Mouse (Mus musculus) frontal cortex, adult 2 months (tissue): ENCODE data around the gene Rufy1. TPM values are rescaled to one million over a fixed set of nuclear protein-coding genes. Genes with fewer than 3 reads are reported as not detected.
A peak's percentile ranks its signal among the peaks of the same experiment; 100 is the strongest.

ENCODE experiments used
- DNase-seq, 2 experiments: peaks; one replicate each; pipeline ENCODE4 v3.0.0; 2022; ENCODE audit warnings: low spot score in 1 of 2; ENCODE audit errors: extremely low spot score in 1 of 2
- polyA plus RNA-seq: library from polyadenylated mRNA; depleted of rRNA; stranded (reverse); fragments of >200 nt; gene quantifications from 2 replicates; pipeline ENCODE4 v1.2.3, GENCODE M21; 2012

Gene Rufy1
- polyA plus RNA-seq, 1 experiment: 43.6 TPM

DNA sequence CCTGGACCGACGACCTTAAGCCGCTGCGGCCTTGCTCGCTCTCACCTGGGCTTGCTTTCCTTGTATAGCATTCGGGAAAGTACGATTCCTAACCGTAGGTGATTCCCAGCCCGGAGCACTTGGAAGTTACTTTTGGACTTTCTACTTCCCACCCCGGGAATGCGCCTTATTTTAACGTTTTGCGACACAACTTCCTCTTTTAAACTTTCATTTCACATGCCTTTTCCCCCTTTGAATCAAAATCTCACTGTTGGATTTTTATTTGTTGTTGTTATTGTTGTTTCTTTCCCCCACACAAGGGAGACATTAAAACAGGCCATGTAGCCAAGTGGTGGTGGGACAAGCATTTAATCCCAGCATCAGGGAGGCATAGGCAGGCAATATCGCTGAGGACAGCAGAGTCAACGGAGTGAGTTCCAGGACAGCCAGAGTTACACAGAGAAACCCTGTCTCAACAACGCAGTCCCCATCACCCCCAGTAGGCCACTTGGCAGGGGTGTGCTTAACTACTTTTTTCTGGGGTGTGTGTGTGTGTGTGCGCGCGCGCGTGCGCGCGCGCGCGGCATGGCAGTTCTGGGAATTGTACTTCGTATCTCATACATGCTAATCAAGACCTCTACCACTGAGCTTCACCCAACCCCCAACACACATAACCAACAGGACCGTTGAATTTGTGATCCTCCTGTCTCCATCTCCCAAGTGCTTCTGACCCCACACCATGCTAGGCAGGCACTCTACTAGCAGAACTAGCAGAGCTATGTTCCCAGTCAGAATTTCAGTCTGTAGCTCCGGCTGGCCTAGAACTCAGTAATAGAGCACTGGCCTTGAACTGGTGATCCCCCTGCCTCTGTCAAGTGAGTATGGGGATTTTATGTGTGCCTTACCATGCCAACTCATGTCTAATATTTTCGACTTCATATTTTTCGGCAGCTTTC lies 476 bp upstream of the Rufy1 start:
- DNase-seq: no peak

GRCm38 (mm10) chr11:50426056-50426455 lies 4.9 kb downstream of the Rufy1 start:
- DNase-seq: no peak

DNA sequence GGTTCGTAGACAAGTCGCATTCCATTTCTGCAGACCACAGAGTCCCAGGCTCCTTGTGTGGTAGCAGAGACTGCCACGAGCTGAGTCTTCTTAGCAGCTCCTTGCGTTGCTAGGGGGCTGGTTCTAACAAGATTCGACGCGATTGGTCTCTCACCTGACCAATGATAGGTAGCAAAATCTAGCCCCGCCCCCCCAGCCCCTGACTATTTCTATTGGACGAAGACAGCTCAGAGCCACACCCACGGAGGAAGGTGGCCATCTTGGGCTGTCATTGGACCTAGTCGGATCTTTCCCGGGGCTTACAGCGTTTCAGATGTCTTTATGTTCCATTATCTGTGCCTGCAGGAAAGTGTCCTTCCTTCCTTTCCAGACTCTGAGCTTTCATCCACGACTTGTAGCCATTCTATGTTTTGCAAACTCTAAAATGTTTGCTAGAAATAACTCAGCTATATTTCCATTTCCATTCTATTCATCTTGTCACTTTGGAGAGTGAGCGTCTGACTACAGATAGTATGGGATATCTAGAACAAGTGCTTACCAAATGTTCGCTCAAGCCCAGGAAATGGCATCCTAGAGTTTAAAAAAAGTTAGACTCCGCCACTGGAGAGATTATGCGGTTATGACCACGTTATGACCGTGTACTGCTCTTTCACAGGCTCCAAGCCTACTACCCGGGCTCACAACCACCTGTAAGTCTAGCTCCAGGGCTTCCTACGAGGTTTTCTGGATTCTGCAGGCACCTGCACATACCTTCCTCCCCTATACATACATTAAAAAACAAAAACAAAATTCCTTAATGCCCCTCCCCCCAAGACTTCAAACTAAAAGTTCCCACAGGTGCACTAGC lies 8.8 kb downstream of the Rufy1 start:
- peak; percentile 58 to 69 for DNase-seq

DNA sequence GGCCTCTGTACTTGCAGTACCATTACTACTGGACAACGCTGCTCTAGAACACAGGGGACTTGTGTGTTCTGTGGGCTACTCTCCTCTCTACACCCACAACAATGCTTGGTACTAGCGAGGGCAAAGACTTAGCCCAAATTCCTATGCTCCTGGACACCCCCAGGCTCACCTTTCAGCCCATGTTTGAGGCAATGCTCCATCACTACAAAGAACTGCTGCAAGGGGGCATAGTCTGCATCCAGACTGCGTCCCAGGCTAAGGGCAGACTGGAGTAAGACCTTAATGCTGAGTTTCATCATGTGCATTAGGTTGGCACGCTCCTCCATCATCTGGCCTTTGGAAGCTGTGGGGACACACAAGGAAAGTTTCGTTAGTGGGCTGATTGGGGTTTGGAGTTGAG lies 9.5 kb downstream of the Rufy1 start:
- no peak for DNase-seq

DNA sequence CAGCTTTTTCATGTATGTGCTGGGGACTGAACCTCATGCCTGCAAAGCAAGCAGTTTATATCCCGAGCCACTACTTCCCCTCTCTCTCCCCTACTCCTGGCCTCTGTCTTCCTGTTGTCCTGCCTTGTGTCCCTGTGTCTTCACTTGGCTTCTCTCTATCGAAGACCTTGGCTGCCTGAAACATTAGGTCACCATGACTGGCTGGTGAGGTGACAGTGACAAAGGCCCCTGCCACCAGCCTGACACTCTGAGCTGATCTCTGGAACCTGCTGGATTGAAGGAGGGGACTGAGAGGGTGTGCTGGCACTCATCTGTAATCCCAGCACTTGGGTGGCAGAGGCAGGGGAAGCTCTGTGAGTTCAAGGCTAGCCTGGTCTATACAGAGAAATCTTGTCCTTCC lies 13.1 kb downstream of the Rufy1 start:
- no peak for DNase-seq

- no peak for DNase-seq
Observed at GRCm38 (mm10) chr11:50415563-50416241, 15.2 kb downstream of the Rufy1 start.

GRCm38 (mm10) chr11:50407235-50407634 lies 23.7 kb downstream of the Rufy1 start:
- no peak for DNase-seq

- DNase-seq: no peak
Observed at GRCm38 (mm10) chr11:50403367-50404014, 27.4 kb downstream of the Rufy1 start.

- DNase-seq: no peak
Observed at GRCm38 (mm10) chr11:50402481-50402880, 28.4 kb downstream of the Rufy1 start.

DNA sequence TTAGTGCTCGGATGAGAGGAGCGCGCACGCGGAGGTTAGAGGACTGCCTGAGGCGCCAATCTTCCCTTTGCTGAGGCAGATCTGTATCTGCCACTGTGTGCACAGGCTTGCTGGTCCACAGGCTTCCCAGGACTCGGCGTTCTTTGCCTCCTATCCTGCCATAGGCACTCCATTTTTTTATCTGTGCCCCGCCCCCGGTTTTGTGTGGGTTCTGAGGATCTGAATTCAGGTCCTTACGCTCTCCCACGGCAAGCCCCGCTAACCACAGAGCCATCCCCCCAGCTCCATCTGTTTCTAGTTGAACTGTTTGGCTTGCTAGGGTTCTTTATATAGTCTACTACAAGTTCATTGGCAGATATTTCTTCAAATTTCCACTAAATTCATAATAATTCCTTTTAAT lies 32.1 kb downstream of the Rufy1 start:
- DNase-seq: no peak

DNA sequence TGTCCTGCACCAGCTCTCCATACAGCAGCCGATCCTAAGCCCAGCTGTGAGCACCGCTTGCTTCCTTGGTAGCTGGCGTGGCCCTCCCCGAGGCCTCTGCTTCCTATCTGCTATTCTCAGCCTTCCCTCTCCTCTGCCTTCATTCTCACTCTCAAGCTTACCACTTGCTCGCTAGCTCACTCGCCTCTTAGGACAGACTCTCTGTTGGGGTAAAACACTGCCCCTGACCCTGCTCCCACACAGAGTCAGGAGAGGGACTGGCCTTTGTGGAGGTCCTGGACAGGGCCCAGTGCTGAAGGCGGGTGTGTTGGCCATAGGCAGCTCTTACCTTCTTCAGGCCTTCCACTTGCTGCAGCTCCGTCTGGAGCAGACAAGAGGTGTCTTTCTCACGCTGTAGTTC lies 33.6 kb downstream of the Rufy1 start:
- DNase-seq: no peak

GRCm38 (mm10) chr11:50396766-50397307 lies 34.1 kb downstream of the Rufy1 start:
- DNase-seq: no peak

DNA sequence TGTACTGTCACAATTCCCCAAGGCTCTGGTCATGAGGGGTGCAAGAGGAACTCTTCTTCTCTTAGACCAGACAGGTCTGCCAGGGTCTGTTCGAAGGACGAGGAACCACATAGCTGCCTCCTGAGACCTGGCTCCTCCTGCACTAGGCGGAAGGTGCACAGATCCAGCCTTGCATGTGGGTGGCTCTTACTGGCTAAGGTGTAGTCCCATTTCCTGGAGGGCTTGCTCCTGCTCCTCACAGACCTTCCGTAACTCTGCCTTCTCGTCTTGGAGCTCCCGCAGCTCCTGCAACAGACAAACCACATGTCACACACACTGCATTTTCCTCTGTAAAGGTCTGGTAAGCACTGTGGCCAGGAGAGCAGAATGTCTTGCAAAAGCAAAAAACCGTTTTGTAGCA lies 36.2 kb downstream of the Rufy1 start:
- no peak for DNase-seq

GRCm38 (mm10) chr11:50393306-50393705 lies 37.6 kb downstream of the Rufy1 start:
- DNase-seq: no peak

DNA sequence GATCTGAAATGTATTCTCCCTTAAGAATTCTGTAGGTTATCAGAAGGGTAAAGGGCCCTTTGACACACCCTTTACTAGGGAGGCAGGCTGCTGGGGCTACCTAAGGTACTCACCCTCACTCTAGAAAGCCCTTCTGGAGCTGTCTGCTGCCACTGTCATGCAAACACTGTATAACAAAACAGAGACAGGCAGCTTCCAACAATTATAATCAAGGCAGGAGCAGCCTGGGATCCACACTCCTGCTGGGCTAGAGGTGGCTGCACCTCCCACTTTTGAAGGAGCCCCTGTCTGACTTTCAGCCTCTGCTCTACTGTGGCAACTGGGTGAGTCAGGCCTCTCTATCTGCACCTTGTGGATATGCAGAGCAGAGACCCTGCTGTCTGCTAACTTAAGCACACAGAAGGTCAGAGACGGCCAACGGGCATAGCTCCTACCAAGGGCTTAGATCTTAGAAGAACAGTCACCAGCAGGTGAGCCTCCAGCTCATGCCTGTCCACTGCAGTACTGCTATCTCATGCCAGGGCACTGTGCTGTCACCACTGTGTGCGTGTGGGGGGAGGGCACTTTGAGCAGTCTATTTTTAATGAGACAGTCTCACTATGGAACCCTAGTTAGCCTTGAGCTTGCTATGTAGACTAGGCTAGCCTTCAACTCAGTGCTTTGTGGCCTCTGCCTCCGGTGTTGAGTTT lies 39.5 kb downstream of the Rufy1 start:
- no peak for DNase-seq

DNA sequence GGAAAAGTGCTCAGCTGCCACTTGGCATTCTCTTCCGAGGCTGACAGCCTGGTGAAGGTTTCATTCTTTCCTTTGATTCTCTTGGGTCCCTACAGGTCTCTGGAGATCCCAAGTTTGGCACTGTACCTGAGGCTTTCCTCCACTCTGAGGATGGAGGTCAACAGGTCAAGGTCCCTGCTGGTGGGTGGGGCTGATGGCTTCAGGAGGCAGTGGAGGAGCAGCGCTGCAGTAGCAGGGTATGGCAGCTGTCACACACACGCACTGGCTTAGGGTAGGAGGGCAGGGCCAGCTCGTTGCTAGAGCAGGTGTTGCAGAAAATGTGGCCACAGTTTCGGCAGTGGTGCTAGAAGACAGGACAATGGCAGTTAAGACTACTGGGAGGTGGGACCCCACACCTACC lies 41.3 kb downstream of the Rufy1 start:
- no peak for DNase-seq

DNA sequence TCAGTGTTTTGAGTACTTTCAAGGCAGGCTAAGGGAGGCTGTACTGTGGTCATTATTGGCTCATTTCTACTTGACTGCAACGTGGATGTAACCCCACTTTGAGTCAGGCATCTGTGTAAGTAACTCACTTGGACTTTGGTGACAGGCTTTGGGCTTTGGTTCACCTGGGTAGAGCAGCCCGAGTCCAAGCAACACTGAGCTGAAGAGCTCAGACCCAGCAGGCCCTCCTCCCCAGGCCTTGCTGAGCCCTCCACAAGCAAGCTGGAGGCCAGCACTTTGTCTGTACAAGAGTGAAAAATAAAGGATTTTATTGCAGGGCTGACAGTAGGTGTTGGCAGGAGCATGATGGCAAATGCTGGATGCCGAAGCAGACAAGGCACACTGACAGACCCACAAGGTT lies 41.9 kb downstream of the Rufy1 start:
- DNase-seq: no peak

- DNase-seq: no peak
Observed at GRCm38 (mm10) chr11:50388217-50388929, 42.6 kb downstream of the Rufy1 start.

- no peak for DNase-seq
Observed at GRCm38 (mm10) chr11:50387697-50388096, 43.2 kb downstream of the Rufy1 start.
